Mouse (Mus musculus): ENCODE measurements around the gene Sema4d.

- TF ChIP-seq ZNF384 (IDR thresholded peaks at IDR 0.05; ENCODE audit: low read depth, low read length) (no peak), MAX (IDR thresholded peaks at IDR 0.05; ENCODE audit: low read length) (no peak), HCFC1 (IDR thresholded peaks at IDR 0.05; ENCODE audit: low read depth, low read length) (no peak), POLR2A (IDR thresholded peaks at IDR 0.05; ENCODE audit: control insufficient read depth in 1 of 2, insufficient read depth in 1 of 2, low read depth in 1 of 2, low read length in 2 of 2, poor library complexity in 1 of 2) (no peak), MYC (IDR thresholded peaks at IDR 0.05; ENCODE audit: low read depth, low read length) (no peak), ETS1 (IDR thresholded peaks at IDR 0.05; ENCODE audit: low read depth, low read length) (no peak), TCF12 (IDR thresholded peaks at IDR 0.05; ENCODE audit: low read depth, low read length) (no peak), EP300 (IDR thresholded peaks at IDR 0.05; ENCODE audit: low read depth in 1 of 2, low read length in 2 of 2) (no peak), CTCF (IDR thresholded peaks at IDR 0.05 in 2 of 3, conservative IDR thresholded peaks at IDR 0.05 in 1 of 3; ENCODE audit: control insufficient read depth in 1 of 3, insufficient read depth in 1 of 3, low read depth in 2 of 3, low read length in 3 of 3, poor library complexity in 1 of 3, severe bottlenecking in 1 of 3) (no peak), MAZ (IDR thresholded peaks at IDR 0.05; ENCODE audit: low read depth, low read length) (no peak), TAL1 (IDR thresholded peaks at IDR 0.05; ENCODE audit: low read length) (no peak), GATA1 (IDR thresholded peaks at IDR 0.05; ENCODE audit: low read depth, low read length) (no peak), SIN3A (IDR thresholded peaks at IDR 0.05; ENCODE audit: low read length) (no peak), ELF1 (IDR thresholded peaks at IDR 0.05; ENCODE audit: low read depth, low read length) (no peak)
Measured at GRCm38 (mm10) chr13:51653159-51653558, 140.4 kb downstream of the Sema4d start.
